Mouse (Mus musculus): Measurements from ENCODE around the gene Plpp7. TPM values are rescaled to one million over a fixed set of nuclear protein-coding genes. Genes with fewer than 3 reads are reported as not detected.

Gene Plpp7
- total and polyA plus RNA-seq, 3 experiments = 0.25 TPM; not detected in 2

DNA sequence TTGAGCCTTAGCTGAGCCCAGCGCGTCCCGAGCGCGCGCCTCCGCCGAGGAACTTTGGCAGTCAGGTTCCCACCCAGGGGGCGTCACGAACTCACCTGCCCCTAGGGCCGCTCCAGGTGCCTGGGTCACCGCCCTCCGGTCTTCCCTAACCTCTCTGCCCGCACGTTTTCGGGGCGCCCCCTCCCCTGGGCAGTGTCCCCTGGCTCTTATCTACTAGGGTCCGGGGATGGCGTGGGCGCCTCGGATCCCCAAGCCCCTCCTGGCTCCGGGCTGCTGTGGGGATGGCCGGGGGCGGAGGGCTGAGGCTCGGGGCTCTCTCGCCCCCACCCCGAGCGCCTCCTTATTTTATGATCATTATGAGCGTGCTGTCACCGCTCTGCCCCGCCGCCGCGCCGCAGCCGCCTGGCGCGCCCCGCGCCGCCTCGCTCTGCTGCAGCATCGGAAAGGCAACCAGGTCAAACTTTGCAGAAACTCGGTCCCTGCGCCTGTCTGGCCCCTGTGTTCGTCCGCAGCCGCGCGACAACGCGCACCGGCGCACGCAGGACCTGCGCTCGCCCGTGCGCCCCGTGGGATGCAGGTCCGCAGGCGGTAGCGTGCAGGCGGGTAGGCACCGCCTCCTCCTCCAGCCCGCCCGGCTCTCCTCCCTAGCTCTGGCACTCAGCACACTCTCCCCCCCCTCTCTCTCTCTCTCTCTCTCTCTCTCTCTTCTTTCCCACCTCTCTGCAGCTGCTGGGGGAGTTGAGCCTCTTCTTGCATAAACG lies 11.0 kb upstream of the Plpp7 start, which contains the start of gene Fam78a:
Gene Fam78a (minus strand): TSS at position 747 of the 761 bp plus-strand sequence.
- H3K4me1 ChIP-seq (ENCODE audit: control insufficient read depth in 1 of 2, insufficient read depth in 2 of 2) = peaks cover 12 to 23% of the 10 kb centered on the region in 2 experiments
- dilution Hi-C loops (cut with MboI; ENCODE audit: extremely low pct_ligation_motif_present, extremely low pct_unique_long_range_greater_than_20kb, low sequenced_read_pairs) = no loop called here
- peaks cover 35% of the 10 kb centered on the region for H3K27me3 ChIP-seq (replicated peaks)
- H3K9ac ChIP-seq (ENCODE audit: insufficient read depth, low read depth) = no peak within 1 kb of the TSS
- H3K79me2 ChIP-seq (replicated peaks; ENCODE audit: control insufficient read depth, extremely low read depth, insufficient read depth, poor library complexity, severe bottlenecking) = no peaks in the 10 kb centered on the region
- H3K4me2 ChIP-seq (ENCODE audit: insufficient read depth, low read depth, poor library complexity, severe bottlenecking) = peak within 1 kb of the TSS; percentile 69
- TF ChIP-seq NRF1 (IDR thresholded peaks at IDR 0.05; ENCODE audit: low read depth, low read length) (0 out of 2 replicates have a peak, but pooled peaks have one; percentile 37), CHD1 (IDR thresholded peaks at IDR 0.05; ENCODE audit: low read depth, low read length) (no peak)
- in situ Hi-C loops (cut with MboI; ENCODE audit: low pct_ligation_motif_present, low pct_unique_long_range_greater_than_20kb, low sequenced_read_pairs) = no loop called here
- no peak for DNase-seq (ENCODE audit: extremely low read depth)
- H3K4me3 ChIP-seq (replicated peaks in 1 of 3; ENCODE audit: low read depth in 2 of 3, low read length in 2 of 3, poor library complexity in 1 of 3) = peak within 1 kb of the TSS; percentile 10 to 66 (median 42)
- peaks cover 9% of the 10 kb centered on the region for H3K9me3 ChIP-seq (replicated peaks; ENCODE audit: low read length)
- H3K27ac ChIP-seq (ENCODE audit: insufficient read depth, low read depth) = no peak within 1 kb of the TSS
- no peaks in the 10 kb centered on the region for H3K36me3 ChIP-seq (replicated peaks in 1 of 2; ENCODE audit: control insufficient read depth in 1 of 2, insufficient read depth in 1 of 2, low read length in 1 of 2)

GRCm38 (mm10) chr2:32084872-32085199 lies 10.5 kb upstream of the Plpp7 start:
- no peaks in the 10 kb centered on the region for H3K36me3 ChIP-seq (replicated peaks in 1 of 2; ENCODE audit: control insufficient read depth in 1 of 2, insufficient read depth in 1 of 2, low read length in 1 of 2)
- peaks cover 11% of the 10 kb centered on the region for H3K9me3 ChIP-seq (replicated peaks; ENCODE audit: low read length)
- dilution Hi-C loops (cut with MboI; ENCODE audit: extremely low pct_ligation_motif_present, extremely low pct_unique_long_range_greater_than_20kb, low sequenced_read_pairs) (no loop called here), in situ Hi-C loops (cut with MboI; ENCODE audit: low pct_ligation_motif_present, low pct_unique_long_range_greater_than_20kb, low sequenced_read_pairs) (no loop called here)
- no peak for DNase-seq (ENCODE audit: extremely low read depth)
- H3K27ac ChIP-seq (ENCODE audit: insufficient read depth, low read depth) = no peak overlapping the region
- H3K4me1 ChIP-seq (ENCODE audit: control insufficient read depth in 1 of 2, insufficient read depth in 2 of 2) = peaks cover 12 to 17% of the 10 kb centered on the region in 2 experiments
- peak; percentile 82 for TF ChIP-seq HCFC1 (IDR thresholded peaks at IDR 0.05; ENCODE audit: low read depth, low read length)
- no peak for TF ChIP-seq ZMIZ1 (IDR thresholded peaks at IDR 0.05; ENCODE audit: low read depth, low read length)
- TF ChIP-seq CTCF (conservative IDR thresholded peaks at IDR 0.05 in 1 of 2, IDR thresholded peaks at IDR 0.05 in 1 of 2; ENCODE audit: low read depth in 2 of 2, low read length in 2 of 2) = no peak
- no peaks in the 10 kb centered on the region for H3K79me2 ChIP-seq (replicated peaks; ENCODE audit: control insufficient read depth, extremely low read depth, insufficient read depth, poor library complexity, severe bottlenecking)
- peak overlapping the region; percentile 69; the same call in 1 of the 2 replicates for H3K4me2 ChIP-seq (ENCODE audit: insufficient read depth, low read depth, poor library complexity, severe bottlenecking)
- no peak overlapping the region for H3K9ac ChIP-seq (ENCODE audit: insufficient read depth, low read depth)
- H3K27me3 ChIP-seq (replicated peaks) = peaks cover 36% of the 10 kb centered on the region
- H3K4me3 ChIP-seq (replicated peaks in 1 of 3; ENCODE audit: low read depth in 2 of 3, low read length in 2 of 3, poor library complexity in 1 of 3) = no peak overlapping the region

- in situ Hi-C loops (cut with MboI; ENCODE audit: low pct_ligation_motif_present, low pct_unique_long_range_greater_than_20kb, low sequenced_read_pairs) (no loop called here), dilution Hi-C loops (cut with MboI; ENCODE audit: extremely low pct_ligation_motif_present, extremely low pct_unique_long_range_greater_than_20kb, low sequenced_read_pairs) (no loop called here)
- Histone ChIP-seq H3K79me2 (replicated peaks; ENCODE audit: control insufficient read depth, extremely low read depth, insufficient read depth, poor library complexity, severe bottlenecking) (no peaks in the 10 kb centered on the region), H3K27ac (ENCODE audit: insufficient read depth, low read depth) (no peak overlapping the region), H3K9me3 (replicated peaks; ENCODE audit: low read length) (peaks cover 14% of the 10 kb centered on the region), H3K27me3 (replicated peaks) (peaks cover 40% of the 10 kb centered on the region), H3K36me3 (replicated peaks in 1 of 2; ENCODE audit: control insufficient read depth in 1 of 2, insufficient read depth in 1 of 2, low read length in 1 of 2) (no peaks in the 10 kb centered on the region), H3K4me2 (ENCODE audit: insufficient read depth, low read depth, poor library complexity, severe bottlenecking) (no peak overlapping the region), H3K9ac (ENCODE audit: insufficient read depth, low read depth) (no peak overlapping the region), H3K4me1 (ENCODE audit: control insufficient read depth in 1 of 2, insufficient read depth in 2 of 2) (peaks cover 11 to 13% of the 10 kb centered on the region in 2 experiments), H3K4me3 (replicated peaks in 1 of 3; ENCODE audit: low read depth in 2 of 3, low read length in 2 of 3, poor library complexity in 1 of 3) (no peak overlapping the region)
- DNase-seq (ENCODE audit: extremely low read depth) = no peak
- no peak for TF ChIP-seq ELF1 (IDR thresholded peaks at IDR 0.05; ENCODE audit: low read depth, low read length)
- TF ChIP-seq E2F4 (IDR thresholded peaks at IDR 0.05; ENCODE audit: insufficient replicate concordance, low read depth, low read length) = no peak
- no peak for TF ChIP-seq MEF2A (IDR thresholded peaks at IDR 0.05; ENCODE audit: borderline replicate concordance, low read depth, low read length)
- no peak for TF ChIP-seq IRF4 (IDR thresholded peaks at IDR 0.05; ENCODE audit: low read depth, low read length)
- TF ChIP-seq CHD1 (IDR thresholded peaks at IDR 0.05; ENCODE audit: low read depth, low read length) = no peak
Measured at GRCm38 (mm10) chr2:32085231-32085630, 10.1 kb upstream of the Plpp7 start.

All from CH12.LX (cell line).